Mouse (Mus musculus) brain, embryonic 18.5 days (tissue): ENCODE measurements around the gene Patz1.

ENCODE experiments used
- DNase-seq: peaks from one replicate; pipeline ENCODE4 v3.0.0-alpha.2; 2012; ENCODE audit warnings: low read depth, low spot score

Gene Patz1

DNA sequence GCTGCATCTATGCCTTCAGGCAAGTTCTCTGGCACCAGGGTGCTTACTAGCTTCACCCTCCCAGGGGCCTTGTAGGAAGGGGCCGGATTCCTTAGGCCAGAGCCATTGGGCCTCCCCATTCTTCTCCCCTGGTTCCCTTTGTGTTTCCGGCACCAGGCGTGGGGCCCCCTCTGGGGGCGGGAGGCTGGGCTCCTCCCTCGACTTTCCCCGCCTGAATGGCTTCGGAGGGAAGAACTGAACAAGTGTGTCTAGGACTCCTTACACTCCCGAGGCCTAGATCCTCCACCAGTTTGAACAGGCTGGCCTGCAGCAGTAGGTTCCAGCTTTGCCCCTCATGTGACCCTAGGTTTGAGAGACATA, 3.4 kb downstream of the Patz1 start:
- no peak for DNase-seq

DNA sequence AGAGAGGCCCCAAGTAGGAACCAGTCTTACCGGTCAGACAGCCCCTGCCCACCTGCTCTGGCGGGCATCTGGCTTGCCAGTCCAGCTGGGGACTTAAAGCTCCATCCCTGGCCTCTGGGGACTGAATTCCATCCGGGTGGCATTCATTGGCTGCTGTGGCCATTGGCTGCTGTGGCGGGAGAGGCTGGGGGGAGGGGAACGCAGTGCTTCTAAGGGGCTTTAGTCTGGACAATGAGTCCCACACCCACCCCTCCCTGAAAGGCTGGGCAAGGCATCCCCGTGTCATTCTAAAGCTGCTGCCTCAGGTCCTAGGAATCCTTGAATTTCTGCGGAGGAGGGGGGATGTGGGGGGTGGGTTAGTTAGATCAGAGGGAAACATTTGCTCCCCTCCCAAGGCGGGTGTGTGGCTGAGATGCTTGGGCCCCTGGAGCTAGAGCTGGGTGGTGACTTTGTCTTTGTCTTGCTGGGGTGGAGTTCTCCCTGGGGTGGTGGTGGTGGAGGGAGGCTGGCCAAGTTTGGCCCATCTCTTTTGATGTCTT, 4.1 kb downstream of the Patz1 start:
- no peak for DNase-seq

DNA sequence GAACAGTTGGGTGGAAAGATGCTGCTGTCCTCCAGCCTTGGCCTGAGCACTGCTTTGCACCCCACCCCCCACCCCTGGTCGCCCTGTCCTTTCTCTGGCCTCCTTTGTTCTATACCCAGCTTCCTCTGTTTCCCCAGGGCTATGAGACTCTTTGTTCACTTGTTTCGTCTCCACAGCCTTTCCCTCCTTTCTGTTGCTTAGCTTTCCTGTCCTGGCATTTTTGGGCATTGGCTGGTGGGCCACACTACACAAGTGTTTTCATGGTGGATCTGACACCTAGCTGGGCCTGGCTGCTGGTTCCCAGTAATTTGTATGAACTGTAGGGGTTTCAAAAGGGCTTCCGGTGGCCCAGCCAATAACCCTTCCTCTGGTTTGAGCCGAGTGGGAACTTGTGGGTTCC, 4.7 kb downstream of the Patz1 start:
- DNase-seq: no peak

DNA sequence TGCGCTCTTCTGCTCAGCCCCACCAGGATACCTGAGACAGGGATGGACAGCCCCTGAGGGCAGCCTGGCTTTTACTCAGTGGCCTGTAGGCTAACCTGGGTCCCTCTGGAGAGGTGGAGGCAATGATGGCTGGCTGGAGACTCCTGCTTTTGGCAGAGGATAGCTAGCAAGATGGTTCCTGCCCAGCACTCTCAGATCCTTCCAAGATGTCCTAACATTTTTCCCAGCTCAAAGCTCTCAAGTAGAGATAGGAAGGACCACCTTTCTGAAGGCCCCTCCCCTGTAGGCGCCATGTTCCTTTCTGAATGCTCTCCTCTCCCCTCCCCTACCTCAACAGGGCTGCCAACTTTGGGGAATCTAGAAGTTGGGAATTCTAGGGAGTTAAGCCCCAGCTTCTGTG, 6.0 kb downstream of the Patz1 start:
- no peak for DNase-seq

DNA sequence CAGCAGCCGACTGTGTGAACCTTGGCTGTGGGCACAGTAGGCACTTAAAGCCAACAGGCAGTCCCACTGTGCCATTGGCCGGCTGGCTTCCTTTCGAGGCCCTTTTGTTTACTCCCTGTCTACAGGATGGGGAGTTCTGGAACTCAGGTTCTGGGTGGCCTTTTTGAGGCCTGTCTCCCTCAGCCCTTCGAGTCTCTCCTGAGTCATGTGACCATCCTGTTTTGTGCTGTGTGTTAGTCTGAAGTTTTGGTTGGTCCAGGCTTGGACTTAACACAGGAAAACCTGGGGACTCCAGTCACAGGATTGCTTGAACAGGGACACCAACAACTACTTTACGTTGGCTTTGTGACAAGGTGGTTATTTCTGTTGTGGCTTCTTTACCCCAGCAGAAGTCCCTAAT, 7.4 kb downstream of the Patz1 start:
- DNase-seq: no peak

GRCm38 (mm10) chr11:3297871-3298812, 9.5 kb downstream of the Patz1 start:
- DNase-seq: no peak

GRCm38 (mm10) chr11:3298813-3299185, 10.1 kb downstream of the Patz1 start:
- no peak for DNase-seq

DNA sequence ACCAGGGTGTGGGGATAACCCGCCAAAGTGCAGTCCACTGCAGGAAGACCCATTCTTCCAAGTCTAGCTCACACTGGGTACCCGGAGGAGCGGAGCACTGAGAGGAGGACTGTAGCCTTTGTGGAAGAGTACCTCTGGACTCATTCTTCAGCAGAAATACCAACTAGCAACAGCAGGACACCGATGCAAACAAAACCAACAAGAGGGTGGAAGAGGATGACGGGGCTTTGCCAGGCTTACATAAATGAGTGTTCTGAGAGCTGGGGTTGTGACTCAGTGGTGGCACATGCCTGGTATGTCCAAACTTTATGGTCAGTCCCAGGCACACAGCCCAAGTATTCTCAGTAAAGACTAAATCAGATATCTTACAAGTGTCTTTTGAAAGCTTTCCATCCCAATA, 12.4 kb downstream of the Patz1 start:
- no peak for DNase-seq

- DNase-seq: no peak
These were observed 13.7 kb downstream of the Patz1 start for GRCm38 (mm10) chr11:3302385-3302784.

GRCm38 (mm10) chr11:3302792-3303191, 14.1 kb downstream of the Patz1 start:
- no peak for DNase-seq

DNA sequence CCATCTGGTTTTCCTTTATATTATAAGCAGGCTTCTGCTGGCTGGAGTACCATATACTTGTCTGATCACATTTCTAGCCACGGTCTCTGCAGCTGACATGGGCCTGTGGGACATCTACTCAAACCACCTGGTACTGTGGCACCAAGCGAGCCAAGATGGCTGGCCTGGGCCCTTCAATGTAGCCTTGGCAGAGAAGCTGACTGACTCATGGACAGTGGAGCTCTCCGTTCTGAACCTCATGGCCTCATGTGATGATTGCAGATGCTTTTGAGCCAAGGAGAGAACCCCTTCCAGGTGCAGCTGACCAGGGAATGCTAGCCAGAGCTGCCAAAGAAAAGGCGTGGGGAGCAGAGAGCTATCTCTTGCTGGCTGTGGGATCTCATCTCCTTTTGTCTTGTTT, 17.1 kb downstream of the Patz1 start:
- DNase-seq: no peak

- no peak for DNase-seq
These were observed 19.2 kb downstream of the Patz1 start for GRCm38 (mm10) chr11:3307875-3308274.

GRCm38 (mm10) chr11:3309884-3310283, 21.2 kb downstream of the Patz1 start:
- DNase-seq: no peak

- DNase-seq: no peak
These were observed 22.3 kb downstream of the Patz1 start for GRCm38 (mm10) chr11:3310789-3311585.

GRCm38 (mm10) chr11:3311586-3312347, 23.1 kb downstream of the Patz1 start:
- no peak for DNase-seq

DNA sequence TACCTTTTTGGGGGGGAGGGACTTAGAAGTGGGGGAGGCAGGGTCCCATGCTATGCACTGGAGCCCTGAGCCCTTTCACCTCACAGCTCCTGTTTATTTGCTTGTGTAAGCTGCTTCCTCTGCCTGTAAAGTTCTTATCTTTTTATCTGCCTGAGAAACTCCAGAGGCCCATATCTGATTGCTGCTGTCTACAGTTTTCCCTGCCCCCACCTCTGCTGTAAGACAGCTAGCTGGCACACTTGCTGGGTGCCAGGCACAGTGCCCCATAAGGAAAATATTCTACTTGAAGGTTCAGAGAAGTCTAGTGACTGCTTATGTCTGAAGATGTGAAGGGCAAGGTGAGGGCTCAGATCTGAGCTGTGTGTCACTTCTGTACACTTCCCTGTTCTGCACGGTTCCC, 24.6 kb downstream of the Patz1 start:
- no peak for DNase-seq

GRCm38 (mm10) chr11:3314148-3314547, 25.5 kb downstream of the Patz1 start:
- DNase-seq: no peak

GRCm38 (mm10) chr11:3318286-3318685, 29.6 kb downstream of the Patz1 start:
- DNase-seq: no peak

DNA sequence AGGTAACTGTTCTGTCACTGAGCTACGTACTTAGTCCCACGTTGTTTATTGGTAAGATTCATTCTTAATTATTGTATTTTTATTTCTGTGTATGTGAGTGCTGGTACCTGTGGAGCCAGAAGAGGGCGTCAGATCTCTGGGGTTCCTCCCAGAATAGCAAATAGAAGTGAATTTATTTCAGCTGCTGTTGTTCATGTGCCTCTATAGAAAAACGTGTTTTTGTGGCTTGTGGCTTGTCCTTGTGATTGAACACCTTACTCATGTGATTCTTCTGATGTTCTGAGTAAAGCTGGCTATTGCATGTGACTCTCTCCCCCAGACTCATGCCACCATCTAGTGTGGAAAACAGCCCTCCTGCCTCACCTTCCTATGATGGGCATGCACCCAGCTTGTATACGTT, 39.6 kb downstream of the Patz1 start:
- no peak for DNase-seq

GRCm38 (mm10) chr11:3328806-3329775, 40.4 kb downstream of the Patz1 start:
- no peak for DNase-seq
